Mouse (Mus musculus) hindbrain, embryonic 10.5 days (tissue): ENCODE data around the gene Sorcs2. TPM values are rescaled to one million over a fixed set of nuclear protein-coding genes. Genes with fewer than 3 reads are reported as not detected.

Experiments
- DNase-seq: peaks from one replicate; pipeline ENCODE4 v3.0.0-alpha.2; 2017; ENCODE audit warnings: low spot score
- H3K27ac ChIP-seq: fragments of 300-500 bp; sonication (generic); 2 replicates; pipeline ENCODE4 v1.5.1; 2016; ENCODE audit warnings: mild to moderate bottlenecking, moderate library complexity
- H3K27me3 ChIP-seq: fragments of 300-500 bp; sonication (generic); 2 replicates; pipeline ENCODE4 v1.6.1; 2016; ENCODE audit warnings: mild to moderate bottlenecking; ENCODE audit not compliant: poor library complexity, insufficient read depth, severe bottlenecking
- H3K36me3 ChIP-seq: fragments of 300-500 bp; sonication (generic); 2 replicates; pipeline ENCODE4 v1.6.1; 2016; ENCODE audit warnings: mild to moderate bottlenecking, moderate library complexity
- H3K4me1 ChIP-seq: fragments of 300-500 bp; sonication (generic); replicated peaks from 2 replicates; pipeline ENCODE4 v1.6.1; 2016; ENCODE audit warnings: mild to moderate bottlenecking
- H3K4me3 ChIP-seq: fragments of 300-500 bp; sonication (generic); 2 replicates; pipeline ENCODE4 v1.5.1; 2016; ENCODE audit warnings: mild to moderate bottlenecking, moderate library complexity
- H3K9me3 ChIP-seq: fragments of 300-500 bp; sonication (generic); 2 replicates; pipeline ENCODE4 v1.6.1; 2016; ENCODE audit warnings: mild to moderate bottlenecking, moderate library complexity
- WGBS: fragments of 180-500 bp; shearing (Covaris S2); methylation state at CpG from one replicate; pipeline ENCODE4 v1.1.7; 2016; 5-methylcytosine and 5-hydroxymethylcytosine counted together
- polyA plus RNA-seq: library from polyadenylated mRNA; unstranded; fragments of >200 nt; fragmentation: Nextera tagmentation; extraction: Ambion mirVana; gene quantifications from 2 replicates; pipeline ENCODE4 v1.2.1, GENCODE M21; 2016

The Sorcs2 gene
- polyA plus RNA-seq, 1 experiment from 2014 or later: 10.5 TPM

GRCm38 (mm10) chr5:36075172-36076074 lies 322.5 kb downstream of the Sorcs2 start:
- H3K9me3 ChIP-seq: 0 out of 2 replicates have a peak, but pooled peaks cover 3% of the 10 kb centered on the region
- H3K4me1 ChIP-seq: peaks cover 14% of the 10 kb centered on the region
- H3K27me3 ChIP-seq: peaks cover 8% of the 10 kb centered on the region; the same call in 1 of the 2 replicates
- no peaks in the 10 kb centered on the region for H3K36me3 ChIP-seq
- no peak overlapping the region for H3K4me3 ChIP-seq
- WGBS: 86% methylated on average over 5 of the region's 5 CpGs
- no peak overlapping the region for H3K27ac ChIP-seq
- no peak for DNase-seq

GRCm38 (mm10) chr5:36069503-36070360 lies 328.2 kb downstream of the Sorcs2 start:
- peak; percentile 35 for DNase-seq
- H3K27me3 ChIP-seq: peaks cover 50% of the 10 kb centered on the region
- 30% methylated on average over 6 of the region's 6 CpGs for WGBS

GRCm38 (mm10) chr5:36067651-36068181 lies 330.2 kb downstream of the Sorcs2 start:
- peaks cover 51% of the 10 kb centered on the region for H3K27me3 ChIP-seq
- H3K27ac ChIP-seq: no peak overlapping the region
- peaks cover 47% of the 10 kb centered on the region for H3K4me1 ChIP-seq
- no peaks in the 10 kb centered on the region for H3K36me3 ChIP-seq
- no peak for DNase-seq
- no peak overlapping the region for H3K4me3 ChIP-seq
- no peaks in the 10 kb centered on the region for H3K9me3 ChIP-seq
- WGBS: 20% methylated on average over 8 of the region's 8 CpGs

More at GRCm38 (mm10) chr5:36069503-36070360, 328.2 kb downstream of the Sorcs2 start:
- peak overlapping the region; percentile 57 for H3K27ac ChIP-seq
- H3K4me3 ChIP-seq: no peak overlapping the region
- H3K36me3 ChIP-seq: no peaks in the 10 kb centered on the region
- H3K9me3 ChIP-seq: 0 out of 2 replicates have a peak, but pooled peaks cover 3% of the 10 kb centered on the region
- H3K4me1 ChIP-seq: peaks cover 47% of the 10 kb centered on the region

- 93% methylated on average over 14 of the region's 14 CpGs for WGBS
- peaks cover 16% of the 10 kb centered on the region for H3K4me1 ChIP-seq
- H3K9me3 ChIP-seq: peaks cover 6% of the 10 kb centered on the region; the same call in 1 of the 2 replicates
- no peak overlapping the region for H3K4me3 ChIP-seq
- no peak for DNase-seq
- no peaks in the 10 kb centered on the region for H3K27me3 ChIP-seq
- H3K27ac ChIP-seq: no peak overlapping the region
- H3K36me3 ChIP-seq: peaks cover 8% of the 10 kb centered on the region; the same call in 1 of the 2 replicates
Observed at GRCm38 (mm10) chr5:36057804-36058322, 340.1 kb downstream of the Sorcs2 start.

GRCm38 (mm10) chr5:36056921-36057320 lies 341.0 kb downstream of the Sorcs2 start:
- WGBS: 92% methylated on average over 2 of the region's 2 CpGs

GRCm38 (mm10) chr5:36055876-36056275 lies 342.1 kb downstream of the Sorcs2 start:
- 91% methylated on average over 14 of the region's 14 CpGs for WGBS
- Histone ChIP-seq H3K27ac (no peak overlapping the region), H3K9me3 (peaks cover 6% of the 10 kb centered on the region; the same call in 1 of the 2 replicates), H3K27me3 (no peaks in the 10 kb centered on the region), H3K4me1 (peaks cover 16% of the 10 kb centered on the region), H3K4me3 (no peak overlapping the region), H3K36me3 (peaks cover 8% of the 10 kb centered on the region; the same call in 1 of the 2 replicates)
- no peak for DNase-seq

More at GRCm38 (mm10) chr5:36056921-36057320, 341.0 kb downstream of the Sorcs2 start:
- Histone ChIP-seq H3K4me1 (peaks cover 16% of the 10 kb centered on the region), H3K36me3 (peaks cover 8% of the 10 kb centered on the region; the same call in 1 of the 2 replicates), H3K9me3 (peaks cover 6% of the 10 kb centered on the region; the same call in 1 of the 2 replicates), H3K4me3 (no peak overlapping the region), H3K27ac (no peak overlapping the region), H3K27me3 (no peaks in the 10 kb centered on the region)
- DNase-seq: no peak

GRCm38 (mm10) chr5:36054498-36054897 lies 343.4 kb downstream of the Sorcs2 start:
- no peaks in the 10 kb centered on the region for H3K27me3 ChIP-seq
- whole genome bisulfite sequencing: 61% methylated on average over 3 of the region's 3 CpGs
- no peak for DNase-seq
- H3K9me3 ChIP-seq: peaks cover 4% of the 10 kb centered on the region; the same call in 1 of the 2 replicates
- H3K4me3 ChIP-seq: no peak overlapping the region
- no peaks in the 10 kb centered on the region for H3K36me3 ChIP-seq
- H3K27ac ChIP-seq: peak overlapping the region; percentile 36; the same call in 1 of the 2 replicates
- peaks cover 16% of the 10 kb centered on the region for H3K4me1 ChIP-seq

- DNase-seq: no peak
- no peak overlapping the region for H3K4me3 ChIP-seq
- no peaks in the 10 kb centered on the region for H3K36me3 ChIP-seq
- H3K4me1 ChIP-seq: peaks cover 20% of the 10 kb centered on the region
- no peaks in the 10 kb centered on the region for H3K9me3 ChIP-seq
- 99% methylated on average over 2 of the region's 2 CpGs for WGBS
- no peaks in the 10 kb centered on the region for H3K27me3 ChIP-seq
- H3K27ac ChIP-seq: no peak overlapping the region
Observed at GRCm38 (mm10) chr5:36043154-36043553, 354.8 kb downstream of the Sorcs2 start.

- no peaks in the 10 kb centered on the region for H3K36me3 ChIP-seq
- 92% methylated on average over 6 of the region's 6 CpGs for WGBS
- peaks cover 20% of the 10 kb centered on the region for H3K4me1 ChIP-seq
- no peak overlapping the region for H3K4me3 ChIP-seq
- no peaks in the 10 kb centered on the region for H3K27me3 ChIP-seq
- H3K9me3 ChIP-seq: no peaks in the 10 kb centered on the region
- peak overlapping the region; percentile 54 for H3K27ac ChIP-seq
- DNase-seq: no peak
Observed at GRCm38 (mm10) chr5:36041756-36042155, 356.2 kb downstream of the Sorcs2 start.

- no peak for DNase-seq
- Histone ChIP-seq H3K27ac (peak overlapping the region; percentile 62; the same call in 1 of the 2 replicates), H3K9me3 (no peaks in the 10 kb centered on the region)
Observed at GRCm38 (mm10) chr5:36041236-36041562, 356.7 kb downstream of the Sorcs2 start.

GRCm38 (mm10) chr5:36040398-36041235 lies 357.3 kb downstream of the Sorcs2 start:
- no peaks in the 10 kb centered on the region for H3K36me3 ChIP-seq
- WGBS: 79% methylated on average over 13 of the region's 13 CpGs
- peak overlapping the region; percentile 62; the same call in 1 of the 2 replicates for H3K27ac ChIP-seq
- peaks cover 20% of the 10 kb centered on the region for H3K4me1 ChIP-seq
- no peaks in the 10 kb centered on the region for H3K27me3 ChIP-seq
- H3K9me3 ChIP-seq: no peaks in the 10 kb centered on the region
- H3K4me3 ChIP-seq: no peak overlapping the region
- no peak for DNase-seq

More at GRCm38 (mm10) chr5:36041236-36041562, 356.7 kb downstream of the Sorcs2 start:
- Histone ChIP-seq H3K27me3 (no peaks in the 10 kb centered on the region), H3K4me3 (no peak overlapping the region), H3K4me1 (peaks cover 20% of the 10 kb centered on the region), H3K36me3 (no peaks in the 10 kb centered on the region)
